Mouse (Mus musculus): Measurements from ENCODE around the gene Ptger3. TPM values are rescaled to one million over a fixed set of nuclear protein-coding genes. Genes with fewer than 3 reads are reported as not detected.

Gene Ptger3
- 16.4 and 18.7 TPM in 2 replicates for polyA plus RNA-seq (2015; fragmentation: Nextera tagmentation; extraction: Ambion mirVana)

DNA sequence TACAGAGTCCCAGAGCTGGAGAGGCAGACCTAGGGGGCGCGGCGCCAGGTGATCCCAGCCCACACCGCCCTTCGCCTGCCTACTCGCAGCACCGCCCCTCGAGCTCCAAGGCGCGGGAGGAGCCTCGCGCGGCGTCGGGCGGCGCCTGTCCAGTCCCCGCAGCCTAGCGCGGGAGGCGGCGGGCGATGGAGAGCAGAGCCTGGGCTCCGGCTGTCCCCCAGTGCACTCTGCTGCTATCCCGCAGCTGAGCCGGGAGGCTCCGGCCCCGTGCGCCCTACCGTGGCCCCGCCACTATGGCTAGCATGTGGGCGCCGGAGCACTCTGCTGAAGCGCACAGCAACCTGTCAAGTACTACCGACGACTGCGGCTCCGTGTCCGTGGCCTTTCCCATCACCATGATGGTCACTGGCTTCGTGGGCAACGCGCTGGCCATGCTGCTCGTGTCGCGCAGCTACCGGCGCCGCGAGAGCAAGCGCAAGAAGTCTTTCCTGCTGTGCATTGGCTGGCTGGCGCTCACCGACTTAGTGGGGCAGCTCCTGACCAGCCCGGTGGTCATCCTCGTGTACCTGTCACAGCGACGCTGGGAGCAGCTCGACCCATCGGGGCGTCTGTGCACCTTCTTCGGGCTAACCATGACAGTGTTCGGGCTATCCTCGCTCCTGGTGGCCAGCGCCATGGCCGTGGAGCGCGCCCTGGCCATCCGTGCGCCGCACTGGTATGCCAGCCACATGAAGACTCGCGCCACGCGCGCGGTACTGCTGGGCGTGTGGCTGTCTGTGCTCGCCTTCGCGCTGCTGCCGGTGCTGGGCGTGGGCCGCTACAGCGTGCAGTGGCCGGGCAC lies at the start of gene Ptger3:
Ptger3 (plus strand) TSS at position 168 of the 841 bp plus-strand sequence.

GRCm38 (mm10) chr3:157533964-157534785 lies 32.5 kb upstream of the Ptger3 start, which contains the start of gene Zranb2:
TSS of gene Zranb2 (plus strand) at chr3:157534160.

Small RNA genes lying within 50 kb of the gene (microRNA-seq; reads per million reads assigned to microRNA genes)
- gene Mir186 (ENCODE audit: borderline replicate concordance, insufficient number of aligned reads), result 404 reads per million, percentile 62 among the genes with 10 or more reads in this experiment

Other genes with a start within 250 kb of the Ptger3 start
- 52.0 and 58.4 TPM in 2 replicates for gene Zranb2, start 32.7 kb upstream of the Ptger3 start, polyA plus RNA-seq (2015; fragmentation: Nextera tagmentation; extraction: Ambion mirVana)

Measured in adrenal gland, postnatal 0 days (tissue).